Mouse (Mus musculus): ENCODE data around the gene Gli2. TPM values are rescaled to one million over a fixed set of nuclear protein-coding genes. Genes with fewer than 3 reads are reported as not detected.

Gene Gli2
- total RNA-seq, 4 experiments from 2014 or later = 0.91 to 1.9 (median 1.3) TPM

GRCm38 (mm10) chr1:118898351-118898750 lies 155.1 kb downstream of the Gli2 start:
- no peak for DNase-seq

GRCm38 (mm10) chr1:118895026-118895762 lies 158.2 kb downstream of the Gli2 start:
- no peak for DNase-seq

- no peak for DNase-seq
These were observed 162.0 kb downstream of the Gli2 start for GRCm38 (mm10) chr1:118891395-118891794.

GRCm38 (mm10) chr1:118890125-118890875 lies 163.1 kb downstream of the Gli2 start:
- no peak for DNase-seq

- no peak for DNase-seq
These were observed 172.6 kb downstream of the Gli2 start for GRCm38 (mm10) chr1:118880781-118881247.

GRCm38 (mm10) chr1:118878291-118878690 lies 175.1 kb downstream of the Gli2 start:
- DNase-seq = no peak

- DNase-seq = no peak
These were observed 178.2 kb downstream of the Gli2 start for GRCm38 (mm10) chr1:118875227-118875626.

- no peak for DNase-seq
These were observed 179.9 kb downstream of the Gli2 start for GRCm38 (mm10) chr1:118873559-118873958.

- DNase-seq = no peak
These were observed 188.7 kb downstream of the Gli2 start for GRCm38 (mm10) chr1:118864735-118865134.

- DNase-seq = no peak
These were observed 189.4 kb downstream of the Gli2 start for GRCm38 (mm10) chr1:118864031-118864430.

- no peak for DNase-seq
These were observed 195.3 kb downstream of the Gli2 start for GRCm38 (mm10) chr1:118858101-118858500.

- no peak for DNase-seq
These were observed 222.8 kb downstream of the Gli2 start for GRCm38 (mm10) chr1:118830658-118831057.

- DNase-seq = no peak
These were observed 226.8 kb downstream of the Gli2 start for GRCm38 (mm10) chr1:118826614-118827013.

- no peak for DNase-seq
These were observed 227.8 kb downstream of the Gli2 start for GRCm38 (mm10) chr1:118825467-118826219.

GRCm38 (mm10) chr1:118825035-118825434 lies 228.4 kb downstream of the Gli2 start:
- DNase-seq = no peak

- no peak for DNase-seq
These were observed 231.2 kb downstream of the Gli2 start for GRCm38 (mm10) chr1:118822258-118822657.

GRCm38 (mm10) chr1:118815015-118815414 lies 238.4 kb downstream of the Gli2 start:
- no peak for DNase-seq

GRCm38 (mm10) chr1:118810336-118810735 lies 243.1 kb downstream of the Gli2 start:
- no peak for DNase-seq

GRCm38 (mm10) chr1:118806727-118807126 lies 246.7 kb downstream of the Gli2 start:
- DNase-seq = no peak

- no peak for DNase-seq
These were observed 251.3 kb downstream of the Gli2 start for GRCm38 (mm10) chr1:118802166-118802565.

GRCm38 (mm10) chr1:118799322-118800116 lies 253.9 kb downstream of the Gli2 start:
- no peak for DNase-seq

All from adrenal gland, adult 8-10 months (tissue).